Mouse (Mus musculus) stomach, postnatal 0 days (tissue): ENCODE data around the gene Nuak1. TPM values are rescaled to one million over a fixed set of nuclear protein-coding genes. Genes with fewer than 3 reads are reported as not detected.

Source experiments
- ATAC-seq: fragments of 200-750 bp; cut with Nextera tagmentation; 2 replicates; pipeline ENCODE4 v1.8.0; 2017; ENCODE audit not compliant: low FRiP score, low TSS enrichment
- DNase-seq: peaks from one replicate; pipeline ENCODE4 v3.0.0-alpha.2; 2016; ENCODE audit warnings: low spot score
- H3K27ac ChIP-seq: fragments of 300-500 bp; sonication (generic); replicated peaks from 2 replicates; pipeline ENCODE4 v1.5.1; 2014; ENCODE audit warnings: mild to moderate bottlenecking, control low read depth
- H3K27me3 ChIP-seq: fragments of 300-500 bp; sonication (generic); 2 replicates; pipeline ENCODE4 v1.6.1; 2014; ENCODE audit warnings: low read length; ENCODE audit not compliant: control insufficient read depth, insufficient read depth
- H3K36me3 ChIP-seq: fragments of 300-500 bp; sonication (generic); 2 replicates; pipeline ENCODE4 v1.6.1; 2014; ENCODE audit warnings: low read length, mixed read lengths; ENCODE audit not compliant: control insufficient read depth, insufficient read depth
- H3K4me1 ChIP-seq: fragments of 300-500 bp; sonication (generic); replicated peaks from 2 replicates; pipeline ENCODE4 v1.6.1; 2014; ENCODE audit warnings: antibody characterized with exemption; ENCODE audit not compliant: control insufficient read depth, insufficient read depth
- H3K4me2 ChIP-seq: fragments of 300-500 bp; sonication (generic); replicated peaks from 2 replicates; pipeline ENCODE4 v1.6.1; 2014; ENCODE audit warnings: low read depth, mild to moderate bottlenecking, control low read depth, moderate library complexity
- H3K4me3 ChIP-seq: fragments of 300-500 bp; sonication (generic); 2 replicates; pipeline ENCODE4 v1.5.1; 2014; ENCODE audit warnings: low read depth, low read length, control low read depth
- H3K9ac ChIP-seq: fragments of 300-500 bp; sonication (generic); 2 replicates; pipeline ENCODE4 v1.6.1; 2014; ENCODE audit warnings: mild to moderate bottlenecking, low read length, control low read depth, mixed read lengths
- H3K9me3 ChIP-seq: fragments of 300-500 bp; sonication (generic); 2 replicates; pipeline ENCODE4 v1.6.1; 2016; ENCODE audit warnings: low read length; ENCODE audit not compliant: control insufficient read depth
- CTCF ChIP-seq: IDR thresholded peaks from 2 replicates; pipeline ENCODE4 v1.5.1; 2016; ENCODE audit warnings: antibody characterized with exemption, low read depth, mild to moderate bottlenecking, moderate library complexity
- EP300 ChIP-seq: optimal IDR thresholded peaks from 2 replicates; pipeline ENCODE3; 2016; ENCODE audit warnings: antibody characterized with exemption
- WGBS: fragments of 180-500 bp; shearing (Covaris S2); extraction: QIAGEN DNeasy Blood & Tissue Kit; methylation state at CpG from one replicate; pipeline ENCODE4 v1.1.7; 2014; 5-methylcytosine and 5-hydroxymethylcytosine counted together
- polyA plus RNA-seq: library from polyadenylated mRNA; unstranded; fragments of >200 nt; fragmentation: Nextera tagmentation; extraction: Ambion mirVana; gene quantifications from 2 replicates; pipeline ENCODE4 v1.2.1, GENCODE M21; 2015

Nuak1 gene
- polyA plus RNA-seq, 1 experiment from 2014 or later, result 0.40 TPM

GRCm38 (mm10) chr10:84450654-84451053, 10.3 kb upstream of the Nuak1 start:
- Histone ChIP-seq H3K27ac (no peak overlapping the region), H3K9ac (no peak overlapping the region), H3K4me3 (no peak overlapping the region), H3K27me3 (no peaks in the 10 kb centered on the region), H3K9me3 (no peaks in the 10 kb centered on the region), H3K4me1 (no peaks in the 10 kb centered on the region), H3K36me3 (no peaks in the 10 kb centered on the region), H3K4me2 (no peak overlapping the region)
- ATAC-seq, result peak; percentile 61; the same call in 1 of the 2 replicates
- peak; percentile 88 for DNase-seq
- WGBS, result 2% methylated on average over 10 of the region's 10 CpGs
- TF ChIP-seq CTCF (peak; percentile 97), EP300 (no peak)

DNA sequence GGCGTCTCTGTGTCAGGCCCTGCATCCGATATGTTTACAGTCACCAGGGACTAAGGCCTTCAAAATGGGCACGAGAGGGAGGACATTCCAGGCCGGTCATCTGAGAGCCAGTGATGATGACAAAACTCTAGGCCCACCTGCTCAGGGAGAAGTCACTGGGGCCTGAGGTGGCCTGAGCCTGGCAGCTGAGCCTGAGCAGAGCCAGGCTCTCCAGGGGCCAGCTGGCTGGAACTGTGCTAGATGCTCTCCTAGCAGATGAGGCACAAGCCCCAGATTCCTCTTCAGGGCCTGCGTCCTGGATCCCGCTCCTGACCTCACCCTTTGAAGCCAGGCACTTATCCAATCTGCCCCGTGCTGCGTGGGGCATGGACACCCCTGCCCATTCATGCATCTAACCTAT, 9.3 kb upstream of the Nuak1 start:
- H3K4me2 ChIP-seq, result no peak overlapping the region
- no peaks in the 10 kb centered on the region for H3K4me1 ChIP-seq
- DNase-seq (no peak), ATAC-seq (no peak)
- H3K4me3 ChIP-seq, result no peak overlapping the region
- no peak for TF ChIP-seq EP300
- TF ChIP-seq CTCF, result no peak
- no peaks in the 10 kb centered on the region for H3K27me3 ChIP-seq
- no peaks in the 10 kb centered on the region for H3K9me3 ChIP-seq
- H3K9ac ChIP-seq, result no peak overlapping the region
- H3K36me3 ChIP-seq, result no peaks in the 10 kb centered on the region
- no peak overlapping the region for H3K27ac ChIP-seq
- 87% methylated on average over 8 of the region's 8 CpGs for WGBS

DNA sequence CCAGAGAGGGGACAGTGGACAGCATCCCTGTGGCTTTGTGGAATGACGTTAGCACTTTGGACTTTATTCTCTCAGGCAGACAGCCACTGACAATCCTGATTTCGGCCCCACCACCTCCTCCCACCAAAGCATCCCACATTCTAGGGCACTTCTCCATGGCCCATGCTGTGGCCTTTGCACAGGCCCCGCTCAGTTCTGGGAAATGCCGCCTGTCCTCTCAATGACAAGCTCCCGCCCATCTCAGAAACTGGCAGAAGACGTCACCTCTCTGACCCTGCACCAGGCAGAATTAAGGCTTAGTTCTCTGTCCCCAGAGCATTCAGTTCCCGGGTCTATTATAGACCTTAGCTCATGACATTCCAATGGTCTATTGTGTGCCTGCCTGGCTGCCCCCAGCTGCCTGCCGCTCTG, 7.0 kb upstream of the Nuak1 start:
- no peak overlapping the region for H3K4me2 ChIP-seq
- H3K9ac ChIP-seq, result no peak overlapping the region
- H3K9me3 ChIP-seq, result no peaks in the 10 kb centered on the region
- DNase-seq (no peak), ATAC-seq (no peak)
- no peaks in the 10 kb centered on the region for H3K36me3 ChIP-seq
- no peaks in the 10 kb centered on the region for H3K27me3 ChIP-seq
- H3K4me1 ChIP-seq, result no peaks in the 10 kb centered on the region
- H3K27ac ChIP-seq, result no peak overlapping the region
- 55% methylated on average over 8 of the region's 8 CpGs for WGBS
- TF ChIP-seq EP300 (no peak), CTCF (no peak)
- H3K4me3 ChIP-seq, result no peak overlapping the region

DNA sequence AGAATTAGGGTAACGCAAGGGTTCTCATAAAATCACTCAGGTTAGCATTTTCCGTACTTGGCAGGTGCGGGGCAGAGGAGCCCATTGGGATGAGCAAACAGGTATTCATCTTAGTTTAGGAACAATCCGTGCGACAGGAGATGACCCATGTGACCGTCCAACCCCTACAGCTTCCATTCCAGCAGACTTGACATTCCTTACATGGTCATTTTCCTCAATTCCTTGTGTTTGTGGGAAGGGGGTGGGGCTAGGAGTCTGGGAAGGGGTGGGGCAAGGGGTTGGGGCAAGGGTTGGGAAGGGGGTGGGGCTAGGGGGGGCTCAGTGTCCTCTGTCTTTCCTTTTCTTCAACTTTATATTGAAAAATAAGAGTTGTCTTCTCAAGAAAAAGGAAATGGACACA, 6.3 kb upstream of the Nuak1 start:
- Histone ChIP-seq H3K9ac (no peak overlapping the region), H3K27ac (no peak overlapping the region), H3K4me1 (peaks cover 2% of the 10 kb centered on the region; the same call in 1 of the 2 replicates), H3K4me3 (no peak overlapping the region), H3K27me3 (no peaks in the 10 kb centered on the region), H3K4me2 (no peak overlapping the region), H3K36me3 (no peaks in the 10 kb centered on the region), H3K9me3 (no peaks in the 10 kb centered on the region)
- TF ChIP-seq CTCF, result no peak
- TF ChIP-seq EP300, result no peak
- 79% methylated on average over 6 of the region's 6 CpGs for WGBS
- ATAC-seq, result no peak
- DNase-seq, result no peak

GRCm38 (mm10) chr10:84444396-84444795, 4.0 kb upstream of the Nuak1 start:
- ATAC-seq (no peak), DNase-seq (no peak)
- Histone ChIP-seq H3K9ac (no peak overlapping the region), H3K4me2 (no peak overlapping the region), H3K9me3 (no peaks in the 10 kb centered on the region), H3K4me3 (no peak overlapping the region), H3K27me3 (no peaks in the 10 kb centered on the region), H3K4me1 (peaks cover 2% of the 10 kb centered on the region; the same call in 1 of the 2 replicates), H3K36me3 (no peaks in the 10 kb centered on the region), H3K27ac (no peak overlapping the region)
- WGBS, result 80% methylated on average over 9 of the region's 9 CpGs
- TF ChIP-seq CTCF (peak; percentile 34; the same call in 1 of the 2 replicates), EP300 (no peak)

- H3K27me3 ChIP-seq, result no peaks in the 10 kb centered on the region
- DNase-seq (no peak), ATAC-seq (no peak)
- no peak for TF ChIP-seq EP300
- no peak for TF ChIP-seq CTCF
- peaks cover 2% of the 10 kb centered on the region for H3K4me1 ChIP-seq
- no peaks in the 10 kb centered on the region for H3K36me3 ChIP-seq
- H3K4me2 ChIP-seq, result peak overlapping the region; percentile 90
- peak overlapping the region; percentile 95 for H3K27ac ChIP-seq
- no peaks in the 10 kb centered on the region for H3K9me3 ChIP-seq
- peak overlapping the region; percentile 98 for H3K9ac ChIP-seq
- peak overlapping the region; percentile 78 for H3K4me3 ChIP-seq
- WGBS, result 19% methylated on average over 11 of the region's 11 CpGs
Measured at GRCm38 (mm10) chr10:84441846-84442245, 1.4 kb upstream of the Nuak1 start.
